10 mouse cellular contexts compared by ENCODE assay signal in the genomic region with DNA sequence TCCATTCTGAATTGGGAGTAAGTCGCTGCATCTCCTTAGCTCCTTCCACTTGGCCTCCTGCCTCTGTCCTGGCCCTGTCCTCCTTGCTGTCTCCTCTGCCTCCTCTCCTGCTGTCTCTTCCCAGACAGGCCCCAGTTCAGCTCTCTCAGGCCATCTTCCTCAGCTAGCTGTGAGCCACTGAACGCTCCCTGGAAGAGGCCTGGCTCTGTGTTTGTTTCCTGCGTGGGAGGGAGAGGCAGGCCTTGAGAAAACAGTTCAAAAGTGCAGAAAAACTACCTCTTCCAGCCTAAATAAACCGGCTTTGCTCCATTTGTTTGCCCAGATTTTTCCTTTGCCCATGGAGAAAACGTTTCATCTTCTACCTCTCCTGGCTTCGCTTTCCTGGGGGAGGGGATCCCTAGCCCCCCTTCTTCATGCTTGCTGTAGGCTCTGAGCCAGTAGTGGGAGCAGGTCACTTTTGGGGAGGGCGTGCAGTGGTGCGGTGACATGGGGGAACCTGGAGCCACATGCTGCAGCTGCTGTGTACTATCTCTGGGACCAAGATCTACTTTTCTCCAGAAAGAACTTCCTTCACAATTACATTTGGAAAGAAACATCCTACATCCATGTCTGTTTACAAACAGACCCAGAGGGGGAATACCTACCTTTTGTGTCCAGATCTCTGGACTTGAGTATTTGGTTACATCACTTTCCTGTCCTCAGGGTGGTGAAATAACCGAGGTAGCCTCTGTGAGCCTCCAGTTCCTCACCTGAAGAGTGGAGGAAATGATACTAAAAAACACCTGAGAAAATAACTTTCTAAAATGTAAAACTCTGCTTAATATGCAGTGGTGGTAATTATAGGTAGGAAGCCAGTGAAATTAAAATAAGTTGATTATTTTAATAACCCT.
DNase-seq lines count a peak whose midpoint lies in the region; ATAC-seq lines count a peak whose summit lies in the region.
"Had no signal": no experiment of that assay in that cellular context is flagged by ENCODE, and none has a peak within 500 bp of the region (broad histone marks: within the 10 kb centered on the region; RNA-seq: fewer than 3 reads in every experiment).

No protein-coding gene starts in this region.

- peaks cover 47% of the 10 kb centered on the region for H3K27me3 ChIP-seq in hindbrain, embryonic 13.5 days
- peaks cover 8% of the 10 kb centered on the region; the same call in 1 of the 2 replicates for H3K27me3 ChIP-seq in hindbrain, embryonic 14.5 days (ENCODE audit: control insufficient read depth, insufficient read depth, low read length)
- H3K27me3 ChIP-seq in heart, embryonic 14.5 days (ENCODE audit: control insufficient read depth, insufficient read depth, low read length): no peaks in the 10 kb centered on the region
- H3K27me3 ChIP-seq in stomach, embryonic 15.5 days (replicated peaks): no peaks in the 10 kb centered on the region

- no peak for ATAC-seq in hindbrain, embryonic 13.5 days (ENCODE audit: low FRiP score)
- no peak for ATAC-seq in hindbrain, embryonic 14.5 days (ENCODE audit: low FRiP score)
- no peak for ATAC-seq in heart, embryonic 14.5 days (ENCODE audit: insufficient number of reproducible peaks, insufficient read depth, low FRiP score, low read depth)
- no peak for ATAC-seq in stomach, embryonic 15.5 days (ENCODE audit: insufficient read depth, low FRiP score, low read depth)
- ATAC-seq in activated CD4-positive, CD25-positive, alpha-beta regulatory T cell, adult 4 months: no peak
- ATAC-seq: midbrain, embryonic 13.5 days had no signal

- H3K4me2 ChIP-seq in hindbrain, embryonic 13.5 days: no peak overlapping the region
- no peak overlapping the region for H3K4me2 ChIP-seq in hindbrain, embryonic 14.5 days (replicated peaks)
- H3K4me2 ChIP-seq in heart, embryonic 14.5 days (ENCODE audit: low read length): 0 out of 2 replicates have a peak overlapping the region, but pooled peaks have one; percentile 1
- H3K4me2 ChIP-seq in stomach, embryonic 15.5 days: no peak overlapping the region
- H3K4me2 ChIP-seq: midbrain, embryonic 13.5 days had no signal

- no peaks in the 10 kb centered on the region for H3K9me3 ChIP-seq in hindbrain, embryonic 13.5 days
- H3K9me3 ChIP-seq in hindbrain, embryonic 14.5 days (ENCODE audit: control insufficient read depth, low read length): no peaks in the 10 kb centered on the region
- H3K9me3 ChIP-seq in heart, embryonic 14.5 days (ENCODE audit: control insufficient read depth, low read length): no peaks in the 10 kb centered on the region
- no peaks in the 10 kb centered on the region for H3K9me3 ChIP-seq in stomach, embryonic 15.5 days
- H3K9me3 ChIP-seq: midbrain, embryonic 13.5 days had no signal

- H3K4me1 ChIP-seq in hindbrain, embryonic 13.5 days (replicated peaks): peaks cover 21% of the 10 kb centered on the region
- H3K4me1 ChIP-seq in hindbrain, embryonic 14.5 days (replicated peaks; ENCODE audit: control insufficient read depth, insufficient read depth, low read length): peaks cover 5% of the 10 kb centered on the region; the same call in 1 of the 2 replicates
- peaks cover 39 to 85% of the 10 kb centered on the region in 2 experiments for H3K4me1 ChIP-seq in heart, embryonic 14.5 days (ENCODE audit: control insufficient read depth in 2 of 2, insufficient read depth in 2 of 2, low read length in 2 of 2)
- peaks cover 44% of the 10 kb centered on the region for H3K4me1 ChIP-seq in stomach, embryonic 15.5 days

- H3K36me3 ChIP-seq in hindbrain, embryonic 13.5 days: no peaks in the 10 kb centered on the region
- no peaks in the 10 kb centered on the region for H3K36me3 ChIP-seq in hindbrain, embryonic 14.5 days (replicated peaks; ENCODE audit: control insufficient read depth, insufficient read depth)
- H3K36me3 ChIP-seq in heart, embryonic 14.5 days (ENCODE audit: control insufficient read depth, insufficient read depth, low read length): 0 out of 2 replicates have a peak, but pooled peaks cover 8% of the 10 kb centered on the region
- no peaks in the 10 kb centered on the region for H3K36me3 ChIP-seq in stomach, embryonic 15.5 days
- H3K36me3 ChIP-seq: G1E; midbrain, embryonic 13.5 days had no signal

- peak overlapping the region; percentile 5 for H3K27ac ChIP-seq in hindbrain, embryonic 13.5 days
- no peak overlapping the region for H3K27ac ChIP-seq in hindbrain, embryonic 14.5 days
- peak overlapping the region; percentile 35 to 88; a peak in 3 of 4 replicates for H3K27ac ChIP-seq in heart, embryonic 14.5 days (replicated peaks in 1 of 2; ENCODE audit: control insufficient read depth in 1 of 2, insufficient read depth in 1 of 2, low read depth in 2 of 2, low read length in 2 of 2)
- H3K27ac ChIP-seq in stomach, embryonic 15.5 days: peak overlapping the region; percentile 33; the same call in 1 of the 2 replicates
- H3K27ac ChIP-seq: midbrain, embryonic 13.5 days had no signal

- H3K9ac ChIP-seq in hindbrain, embryonic 13.5 days: no peak overlapping the region
- H3K9ac ChIP-seq in hindbrain, embryonic 14.5 days: no peak overlapping the region
- H3K9ac ChIP-seq in heart, embryonic 14.5 days (ENCODE audit: low read length): peak overlapping the region; percentile 46; the same call in 1 of the 2 replicates
- H3K9ac ChIP-seq in stomach, embryonic 15.5 days: no peak overlapping the region
- H3K9ac ChIP-seq: midbrain, embryonic 13.5 days had no signal

- no peak for DNase-seq in hindbrain, embryonic 14.5 days (ENCODE audit: low spot score)
- DNase-seq in ovary, adult 18-20 months (ENCODE audit: low spot score): peak; percentile 48
- DNase-seq in ovary, postnatal 14 days (ENCODE audit: low spot score): no peak
- no peak for DNase-seq in frontal cortex, postnatal 10 days (ENCODE audit: low spot score in 2 of 2)

- WGBS in hindbrain, embryonic 13.5 days: 67% methylated on average over 9 of the region's 9 CpGs
- WGBS in hindbrain, embryonic 14.5 days: 68% methylated on average over 9 of the region's 9 CpGs
- 59% methylated on average over 9 of the region's 9 CpGs for WGBS in heart, embryonic 14.5 days
- WGBS in stomach, embryonic 15.5 days: 31% methylated on average over 9 of the region's 9 CpGs

- H3K4me3 ChIP-seq in hindbrain, embryonic 13.5 days: no peak overlapping the region
- no peak overlapping the region for H3K4me3 ChIP-seq in hindbrain, embryonic 14.5 days (replicated peaks; ENCODE audit: low read length)
- H3K4me3 ChIP-seq in heart, embryonic 14.5 days (ENCODE audit: control insufficient read depth in 1 of 2, insufficient read depth in 1 of 2, low read depth in 1 of 2, low read length in 2 of 2): no peak overlapping the region
- H3K4me3 ChIP-seq in stomach, embryonic 15.5 days (replicated peaks): no peak overlapping the region
- H3K4me3 ChIP-seq: midbrain, embryonic 13.5 days had no signal
